Mouse (Mus musculus): ENCODE results near the gene Cacna2d1. TPM values are rescaled to one million over a fixed set of nuclear protein-coding genes. Genes with fewer than 3 reads are reported as not detected.

Cacna2d1 gene
- total and polyA plus RNA-seq, 3 experiments: 0.08 to 0.13 TPM; not detected in 1

- no peaks in the 10 kb centered on the region for H3K79me2 ChIP-seq (ENCODE audit: control insufficient read depth, insufficient read depth, low read length, poor library complexity)
- H3K9ac ChIP-seq (ENCODE audit: control insufficient read depth, low read depth, low read length, poor library complexity, severe bottlenecking): no peak overlapping the region
- no peak for TF ChIP-seq E2F4 (IDR thresholded peaks at IDR 0.05; ENCODE audit: borderline replicate concordance, low read depth, low read length)
- TF ChIP-seq ZC3H11A (IDR thresholded peaks at IDR 0.05; ENCODE audit: low read depth, low read length): no peak
- no peak for TF ChIP-seq ELF1 (IDR thresholded peaks at IDR 0.05; ENCODE audit: low read depth, low read length)
- no peak for TF ChIP-seq NRF1 (IDR thresholded peaks at IDR 0.05; ENCODE audit: insufficient read depth, low read depth, low read length, poor library complexity, severe bottlenecking)
- TF ChIP-seq UBTF (IDR thresholded peaks at IDR 0.05; ENCODE audit: borderline replicate concordance, insufficient read depth, low read depth, low read length): no peak
- TF ChIP-seq MEF2A (IDR thresholded peaks at IDR 0.05; ENCODE audit: extremely low read depth, insufficient replicate concordance, low read depth, low read length, poor library complexity, severe bottlenecking): no peak
- TF ChIP-seq ZKSCAN1 (IDR thresholded peaks at IDR 0.05; ENCODE audit: low read depth, low read length): no peak
- TF ChIP-seq POLR2A (IDR thresholded peaks at IDR 0.05; ENCODE audit: control insufficient read depth in 1 of 2, insufficient read depth in 1 of 2, low read depth in 1 of 2, low read length in 2 of 2, poor library complexity in 1 of 2): no peak
- no peak for TF ChIP-seq USF1 (IDR thresholded peaks at IDR 0.05; ENCODE audit: low read depth, low read length)
- no peak for TF ChIP-seq GATA1 (IDR thresholded peaks at IDR 0.05; ENCODE audit: low read depth, low read length)
- TF ChIP-seq TAL1 (IDR thresholded peaks at IDR 0.05; ENCODE audit: low read length): no peak
- no peak for TF ChIP-seq SIN3A (IDR thresholded peaks at IDR 0.05; ENCODE audit: low read length)
- TF ChIP-seq MYB (IDR thresholded peaks at IDR 0.05; ENCODE audit: low read depth, low read length): no peak
- no peak for TF ChIP-seq ZMIZ1 (IDR thresholded peaks at IDR 0.05; ENCODE audit: low read depth, low read length)
- TF ChIP-seq ETS1 (IDR thresholded peaks at IDR 0.05; ENCODE audit: low read depth, low read length): no peak
- no peak for TF ChIP-seq MAZ (IDR thresholded peaks at IDR 0.05; ENCODE audit: low read depth, low read length)
- TF ChIP-seq BHLHE40 (IDR thresholded peaks at IDR 0.05; ENCODE audit: borderline replicate concordance, low read depth, low read length): no peak
- TF ChIP-seq TBP (IDR thresholded peaks at IDR 0.05; ENCODE audit: low read depth, low read length): no peak
- H3K9me3 ChIP-seq (replicated peaks; ENCODE audit: insufficient read depth, low read length): no peaks in the 10 kb centered on the region
- no peak overlapping the region for H3K27ac ChIP-seq (ENCODE audit: control insufficient read depth, low read depth, low read length)
- H3K4me3 ChIP-seq (ENCODE audit: control insufficient read depth in 1 of 2, insufficient read depth in 1 of 2, low read depth in 2 of 2, low read length in 2 of 2): no peak overlapping the region
- no peaks in the 10 kb centered on the region for H3K36me3 ChIP-seq (ENCODE audit: control insufficient read depth in 1 of 2, insufficient read depth in 2 of 2, low read length in 2 of 2)
- H3K4me1 ChIP-seq (ENCODE audit: control insufficient read depth in 1 of 2, insufficient read depth in 2 of 2, low read length in 2 of 2): no peaks in the 10 kb centered on the region
- no peaks in the 10 kb centered on the region for H3K27me3 ChIP-seq (ENCODE audit: control insufficient read depth in 1 of 2, insufficient read depth in 2 of 2, low read length in 2 of 2)
- DNase-seq (ENCODE audit: low read depth, low spot score): no peak
These were observed 179.4 kb downstream of the Cacna2d1 start for GRCm38 (mm10) chr5:16113879-16114278.

GRCm38 (mm10) chr5:16121334-16121733, 186.8 kb downstream of the Cacna2d1 start:
- no peaks in the 10 kb centered on the region for H3K9me3 ChIP-seq (replicated peaks; ENCODE audit: insufficient read depth, low read length)
- no peak overlapping the region for H3K27ac ChIP-seq (ENCODE audit: control insufficient read depth, low read depth, low read length)
- H3K4me1 ChIP-seq (ENCODE audit: control insufficient read depth in 1 of 2, insufficient read depth in 2 of 2, low read length in 2 of 2): no peaks in the 10 kb centered on the region
- TF ChIP-seq JUND (IDR thresholded peaks at IDR 0.05; ENCODE audit: low read depth, low read length) (no peak), NRF1 (IDR thresholded peaks at IDR 0.05; ENCODE audit: insufficient read depth, low read depth, low read length, poor library complexity, severe bottlenecking) (no peak), SIN3A (IDR thresholded peaks at IDR 0.05; ENCODE audit: low read length) (no peak), ZKSCAN1 (IDR thresholded peaks at IDR 0.05; ENCODE audit: low read depth, low read length) (no peak), ZNF384 (IDR thresholded peaks at IDR 0.05; ENCODE audit: low read depth, low read length) (no peak), GATA1 (IDR thresholded peaks at IDR 0.05; ENCODE audit: low read depth, low read length) (no peak), UBTF (IDR thresholded peaks at IDR 0.05; ENCODE audit: borderline replicate concordance, insufficient read depth, low read depth, low read length) (no peak), CHD1 (IDR thresholded peaks at IDR 0.05; ENCODE audit: low read depth, low read length) (no peak)
- H3K4me3 ChIP-seq (ENCODE audit: control insufficient read depth in 1 of 2, insufficient read depth in 1 of 2, low read depth in 2 of 2, low read length in 2 of 2): no peak overlapping the region
- no peak overlapping the region for H3K9ac ChIP-seq (ENCODE audit: control insufficient read depth, low read depth, low read length, poor library complexity, severe bottlenecking)
- DNase-seq (ENCODE audit: low read depth, low spot score): no peak
- H3K27me3 ChIP-seq (ENCODE audit: control insufficient read depth in 1 of 2, insufficient read depth in 2 of 2, low read length in 2 of 2): no peaks in the 10 kb centered on the region
- no peaks in the 10 kb centered on the region for H3K36me3 ChIP-seq (ENCODE audit: control insufficient read depth in 1 of 2, insufficient read depth in 2 of 2, low read length in 2 of 2)
- H3K79me2 ChIP-seq (ENCODE audit: control insufficient read depth, insufficient read depth, low read length, poor library complexity): no peaks in the 10 kb centered on the region
